In genomic region chr14:26534757-26535479, GRCm38 (mm10) we compare ENCODE assay signal across 8 mouse cellular contexts. TPM values are rescaled to one million over a fixed set of nuclear protein-coding genes. Genes with fewer than 3 reads are reported as not detected.
DNase-seq lines count a peak whose midpoint lies in the region; ATAC-seq and TF ChIP-seq lines count a peak whose summit lies in the region.

TSS of gene Slmap (minus strand) at chr14:26534931.

- H3K79me2 ChIP-seq in MEL (ENCODE audit: control insufficient read depth, insufficient read depth, low read length, poor library complexity): peaks cover 39% of the 10 kb centered on the region

- WGBS in cerebellum, adult 2 months: 12% methylated on average over 33 of the region's 33 CpGs
- 14% methylated on average over 33 of the region's 33 CpGs for WGBS in forebrain, postnatal 0 days
- 12% methylated on average over 33 of the region's 33 CpGs for WGBS in lung, embryonic 15.5 days

- H3K9ac ChIP-seq in MEL (ENCODE audit: control insufficient read depth, low read depth, low read length, poor library complexity, severe bottlenecking): peak within 1 kb of the TSS; percentile 98
- H3K9ac ChIP-seq in forebrain, postnatal 0 days: peak within 1 kb of the TSS; percentile 81
- H3K9ac ChIP-seq in lung, embryonic 15.5 days: peak within 1 kb of the TSS; percentile 96

- no peak for TF ChIP-seq RAD21 in MEL (IDR thresholded peaks at IDR 0.05; ENCODE audit: low read depth, low read length)

- peak; percentile 98 for ATAC-seq in forebrain, postnatal 0 days
- ATAC-seq in lung, embryonic 15.5 days (ENCODE audit: borderline replicate concordance, extremely low read depth, low FRiP score, low TSS enrichment): peak; percentile 94

- TF ChIP-seq EP300 in MEL (IDR thresholded peaks at IDR 0.05; ENCODE audit: low read depth in 1 of 2, low read length in 2 of 2): peak in 1 of 2 experiments; percentile 57; a peak in 2 of 4 replicates

- peaks cover 0 to 18% of the 10 kb centered on the region in 2 experiments; a peak in 3 of 4 replicates for H3K36me3 ChIP-seq in MEL (ENCODE audit: control insufficient read depth in 1 of 2, insufficient read depth in 2 of 2, low read length in 2 of 2)
- no peaks in the 10 kb centered on the region for H3K36me3 ChIP-seq in forebrain, postnatal 0 days (ENCODE audit: insufficient read depth)
- no peaks in the 10 kb centered on the region for H3K36me3 ChIP-seq in lung, embryonic 15.5 days

- peaks cover 5 to 13% of the 10 kb centered on the region in 2 experiments for H3K4me1 ChIP-seq in MEL (ENCODE audit: control insufficient read depth in 1 of 2, insufficient read depth in 2 of 2, low read length in 2 of 2)
- H3K4me1 ChIP-seq in cerebellum, adult 2 months (ENCODE audit: control insufficient read depth, insufficient read depth, low read length): peaks cover 5% of the 10 kb centered on the region
- H3K4me1 ChIP-seq in forebrain, postnatal 0 days (ENCODE audit: insufficient read depth): peaks cover 25% of the 10 kb centered on the region
- H3K4me1 ChIP-seq in lung, embryonic 15.5 days: peaks cover 27% of the 10 kb centered on the region

- TF ChIP-seq POLR2A in MEL (IDR thresholded peaks at IDR 0.05; ENCODE audit: control insufficient read depth in 1 of 2, insufficient read depth in 1 of 2, low read depth in 1 of 2, low read length in 2 of 2, poor library complexity in 1 of 2): peak; percentile 79 to 88; a peak in 3 of 4 replicates
- TF ChIP-seq POLR2A in cerebellum, adult 2 months (IDR thresholded peaks at IDR 0.05; ENCODE audit: borderline replicate concordance, insufficient read depth, low read length): peak; percentile 70

- H3K4me2 ChIP-seq in forebrain, postnatal 0 days (ENCODE audit: low read depth): peak within 1 kb of the TSS; percentile 96
- peak within 1 kb of the TSS; percentile 88 for H3K4me2 ChIP-seq in lung, embryonic 15.5 days

- H3K27ac ChIP-seq in MEL (ENCODE audit: control insufficient read depth, low read depth, low read length): peak within 1 kb of the TSS; percentile 63
- peak within 1 kb of the TSS; percentile 73 for H3K27ac ChIP-seq in cerebellum, adult 2 months (ENCODE audit: insufficient read depth, low read length)
- H3K27ac ChIP-seq in forebrain, postnatal 0 days (ENCODE audit: low read depth, low read length): peak within 1 kb of the TSS; percentile 88
- H3K27ac ChIP-seq in lung, embryonic 15.5 days: peak within 1 kb of the TSS; percentile 59

- no peaks in the 10 kb centered on the region; a peak in 1 of 4 replicates for H3K27me3 ChIP-seq in MEL (ENCODE audit: control insufficient read depth in 1 of 2, insufficient read depth in 2 of 2, low read length in 2 of 2)
- H3K27me3 ChIP-seq in cerebellum, adult 2 months (ENCODE audit: control insufficient read depth, insufficient read depth, low read length): no peaks in the 10 kb centered on the region
- no peaks in the 10 kb centered on the region for H3K27me3 ChIP-seq in forebrain, postnatal 0 days (ENCODE audit: insufficient read depth, low read length)
- no peaks in the 10 kb centered on the region for H3K27me3 ChIP-seq in lung, embryonic 15.5 days

- no peak for TF ChIP-seq CTCF in MEL (IDR thresholded peaks at IDR 0.05 in 2 of 3, conservative IDR thresholded peaks at IDR 0.05 in 1 of 3; ENCODE audit: control insufficient read depth in 1 of 3, insufficient read depth in 1 of 3, low read depth in 2 of 3, low read length in 3 of 3, poor library complexity in 1 of 3, severe bottlenecking in 1 of 3)
- TF ChIP-seq CTCF in cerebellum, adult 2 months (IDR thresholded peaks at IDR 0.05; ENCODE audit: borderline replicate concordance, insufficient read depth, low read depth, low read length): no peak
- no peak for TF ChIP-seq CTCF in forebrain, postnatal 0 days (IDR thresholded peaks at IDR 0.05; ENCODE audit: low read depth)

- H3K4me3 ChIP-seq in MEL (ENCODE audit: control insufficient read depth in 1 of 2, insufficient read depth in 1 of 2, low read depth in 2 of 2, low read length in 2 of 2): peak within 1 kb of the TSS; percentile 77 to 86
- H3K4me3 ChIP-seq in cerebellum, adult 2 months (replicated peaks; ENCODE audit: insufficient read depth, low read depth, low read length): peak within 1 kb of the TSS; percentile 94
- peak within 1 kb of the TSS; percentile 88 for H3K4me3 ChIP-seq in forebrain, postnatal 0 days (ENCODE audit: low read depth, low read length)
- peak within 1 kb of the TSS; percentile 76 for H3K4me3 ChIP-seq in lung, embryonic 15.5 days

- no peaks in the 10 kb centered on the region for H3K9me3 ChIP-seq in MEL (replicated peaks; ENCODE audit: insufficient read depth, low read length)
- no peaks in the 10 kb centered on the region for H3K9me3 ChIP-seq in forebrain, postnatal 0 days (ENCODE audit: low read length)
- H3K9me3 ChIP-seq in lung, embryonic 15.5 days: no peaks in the 10 kb centered on the region

- DNase-seq in MEL (ENCODE audit: low read depth, low spot score): peak; percentile 99
- peak; percentile 98 to 99 for DNase-seq in cerebellum, adult 2 months
- peak; percentile 100 for DNase-seq in forebrain, postnatal 0 days
- DNase-seq in heart, postnatal 4 days: peak; percentile 100
- DNase-seq in layer of hippocampus, adult 8-10 months (ENCODE audit: low spot score in 2 of 2): peak; percentile 98 to 99
- DNase-seq in ovary, adult 18-20 months (ENCODE audit: low spot score): peak; percentile 96
- peak; percentile 100 for DNase-seq in thymus, postnatal 0 days (ENCODE audit: low spot score)

TF ChIP-seq in MEL, 35 proteins besides CTCF, POLR2A, EP300 and RAD21 (continues in another document):
- TF ChIP-seq MXI1 (IDR thresholded peaks at IDR 0.05; ENCODE audit: low read depth, low read length) (peak; percentile 81), BHLHE40 (IDR thresholded peaks at IDR 0.05; ENCODE audit: borderline replicate concordance, low read depth, low read length) (peak; percentile 95), ZNF384 (IDR thresholded peaks at IDR 0.05; ENCODE audit: low read depth, low read length) (no peak), POLR2AphosphoS5 (IDR thresholded peaks at IDR 0.05; ENCODE audit: borderline replicate concordance, low read depth, low read length) (no peak), NRF1 (IDR thresholded peaks at IDR 0.05; ENCODE audit: insufficient read depth, low read depth, low read length, poor library complexity, severe bottlenecking) (peak; percentile 78), MYC (IDR thresholded peaks at IDR 0.05; ENCODE audit: low read depth, low read length) (peak; percentile 61; the same call in 1 of the 2 replicates), SIN3A (IDR thresholded peaks at IDR 0.05; ENCODE audit: low read length) (peak; percentile 94), KAT2A (conservative IDR thresholded peaks at IDR 0.05; ENCODE audit: low read depth, low read length) (peak; percentile 99), UBTF (IDR thresholded peaks at IDR 0.05; ENCODE audit: borderline replicate concordance, insufficient read depth, low read depth, low read length) (no peak), RCOR1 (IDR thresholded peaks at IDR 0.05; ENCODE audit: low read depth, low read length) (peak; percentile 99), MEF2A (IDR thresholded peaks at IDR 0.05; ENCODE audit: extremely low read depth, insufficient replicate concordance, low read depth, low read length, poor library complexity, severe bottlenecking) (0 out of 2 replicates have a peak, but pooled peaks have one; percentile 20), POLR2AphosphoS2 (IDR thresholded peaks at IDR 0.05; ENCODE audit: low read length) (peak; percentile 92), GATA1 (IDR thresholded peaks at IDR 0.05; ENCODE audit: low read depth, low read length) (peak; percentile 88), ZMIZ1 (IDR thresholded peaks at IDR 0.05; ENCODE audit: low read depth, low read length) (peak; percentile 89), MAZ (IDR thresholded peaks at IDR 0.05; ENCODE audit: low read depth, low read length) (0 out of 2 replicates have a peak, but pooled peaks have one; percentile 20), USF1 (IDR thresholded peaks at IDR 0.05; ENCODE audit: low read depth, low read length) (peak; percentile 99), CHD1 (IDR thresholded peaks at IDR 0.05; ENCODE audit: low read depth, low read length) (no peak), SMC3 (IDR thresholded peaks at IDR 0.05; ENCODE audit: low read depth, low read length) (no peak), ELF1 (IDR thresholded peaks at IDR 0.05; ENCODE audit: low read depth, low read length) (peak; percentile 64), MAX (IDR thresholded peaks at IDR 0.05; ENCODE audit: low read length) (peak; percentile 60), NELFE (IDR thresholded peaks at IDR 0.05; ENCODE audit: low read depth, low read length) (peak; percentile 90), TCF12 (IDR thresholded peaks at IDR 0.05; ENCODE audit: low read depth, low read length) (peak; percentile 79), TAL1 (IDR thresholded peaks at IDR 0.05; ENCODE audit: low read length) (no peak), JUND (IDR thresholded peaks at IDR 0.05; ENCODE audit: low read depth, low read length) (no peak), MAFK (IDR thresholded peaks at IDR 0.05; ENCODE audit: borderline replicate concordance, low read depth, low read length) (no peak), HCFC1 (IDR thresholded peaks at IDR 0.05; ENCODE audit: low read depth, low read length) (peak; percentile 100), ETS1 (IDR thresholded peaks at IDR 0.05; ENCODE audit: low read depth, low read length) (peak; percentile 60), ZC3H11A (IDR thresholded peaks at IDR 0.05; ENCODE audit: low read depth, low read length) (no peak), GABPA (IDR thresholded peaks at IDR 0.05; ENCODE audit: low read depth, low read length) (peak; percentile 62; the same call in 1 of the 2 replicates), USF2 (IDR thresholded peaks at IDR 0.05; ENCODE audit: borderline replicate concordance in 1 of 2, insufficient read depth in 1 of 2, low read depth in 1 of 2, low read length in 2 of 2) (peak; percentile 91 to 96), ZKSCAN1 (IDR thresholded peaks at IDR 0.05; ENCODE audit: low read depth, low read length) (no peak)

RNA-seq across cellular contexts. Expression of gene Slmap, which starts in this region (rescaled TPM):
- total RNA-seq in MEL (2012; rRNA removed): 21.4 and 23.7 TPM in 2 replicates
- 10 to 100 TPM in 1 of 2 experiments, not detected in 1; 41.9 TPM for polyA plus RNA-seq in MEL (2012; ENCODE audit: insufficient read depth in 1 of 2, insufficient read length in 2 of 2, low read depth in 1 of 2, low replicate concordance in 2 of 2, missing spikeins in 1 of 2)
- 43.0 and 44.1 TPM in 2 replicates for polyA plus RNA-seq in cerebellum, adult 2 months (2012; rRNA removed)
- total RNA-seq in forebrain, postnatal 0 days (2014; rRNA removed): 23.9 and 27.2 TPM in 2 replicates
- polyA plus RNA-seq in forebrain, postnatal 0 days (2015; fragmentation: Nextera tagmentation; extraction: Ambion mirVana): 6.8 and 9.9 TPM in 2 replicates
- 100 to 1,000 TPM; 394 to 444 TPM for total RNA-seq in heart, postnatal 4 days (2021)
- total RNA-seq in layer of hippocampus, adult 8-10 months (2022): 100 to 1,000 TPM in 2 of 4 experiments, 10 to 100 TPM in 2; 93.5 to 105 (median 101) TPM
- polyA plus RNA-seq in lung, embryonic 15.5 days (2015; fragmentation: Nextera tagmentation; extraction: Ambion mirVana): 25.5 and 26.4 TPM in 2 replicates
- polyA plus RNA-seq in thymus, postnatal 0 days (2015; fragmentation: Nextera tagmentation; extraction: Ambion mirVana): 16.8 and 19.6 TPM in 2 replicates

Comparison
In these comparisons a context has a peak if more than half of its experiments do, and no peak if none do; other contexts are left out.
1. Peak in every context shown above with its lines: DNase-seq, ATAC-seq, H3K4me3 ChIP-seq and H3K27ac ChIP-seq.